Mouse (Mus musculus) CH12.LX (cell line): ENCODE measurements at regions not wholly inside any gene's neighbourhood (a gene's known extent, or its start where the extent isn't known, plus 50 kb on each side); places are given as distances from the start of the nearest gene placed in this dataset.
A peak's percentile ranks its signal among the peaks of the same experiment; 100 is the strongest.

Source experiments
- DNase-seq: peaks from one replicate; pipeline ENCODE4 v3.0.0-alpha.2; 2013; ENCODE audit errors: extremely low read depth
- H3K27ac ChIP-seq: 2 replicates; pipeline ENCODE4 v1.5.1; 2012; ENCODE audit warnings: low read depth, mild to moderate bottlenecking, control low read depth, moderate library complexity; ENCODE audit not compliant: insufficient read depth
- H3K27me3 ChIP-seq: replicated peaks from 2 replicates; pipeline ENCODE3; 2012; ENCODE audit warnings: inconsistent platforms
- H3K36me3 ChIP-seq, 2 experiments: replicated peaks in 1 of 2; 2 replicates each; pipeline versions ENCODE3 to v1.6.1; 2012; ENCODE audit warnings: inconsistent platforms in 1 of 2, low read length in 1 of 2, mild to moderate bottlenecking in 1 of 2, mixed read lengths in 1 of 2, moderate library complexity in 1 of 2; ENCODE audit not compliant: control insufficient read depth in 1 of 2, insufficient read depth in 1 of 2
- H3K4me1 ChIP-seq, 2 experiments: 2 replicates each; pipeline ENCODE4 v1.6.1; 2012; ENCODE audit warnings: inconsistent platforms in 1 of 2, moderate library complexity in 1 of 2; ENCODE audit not compliant: insufficient read depth in 2 of 2, control insufficient read depth in 1 of 2
- H3K4me2 ChIP-seq: 2 replicates; pipeline ENCODE4 v1.6.1; 2012; ENCODE audit warnings: low read depth, mild to moderate bottlenecking, control low read depth; ENCODE audit not compliant: poor library complexity, insufficient read depth, severe bottlenecking
- H3K4me3 ChIP-seq, 3 experiments: fragments of 150-350 bp in 1 of 3; sonication (generic) in 1 of 3; replicated peaks in 1 of 3; 2 replicates each; pipeline versions ENCODE3 to v1.5.1; 2011 to 2012; ENCODE audit warnings: low read depth in 2 of 3, low read length in 2 of 3, mild to moderate bottlenecking in 2 of 3, moderate library complexity in 2 of 3, control low read depth in 1 of 3, improper control_type of control experiment in 1 of 3, inconsistent platforms in 1 of 3, mixed read lengths in 1 of 3; ENCODE audit not compliant: poor library complexity in 1 of 3
- H3K79me2 ChIP-seq: replicated peaks from 2 replicates; pipeline ENCODE4 v1.6.1; 2012; ENCODE audit warnings: mild to moderate bottlenecking, moderate library complexity; ENCODE audit not compliant: control insufficient read depth, poor library complexity, insufficient read depth, severe bottlenecking; ENCODE audit errors: extremely low read depth
- H3K9ac ChIP-seq: 2 replicates; pipeline ENCODE4 v1.6.1; 2012; ENCODE audit warnings: low read depth, mild to moderate bottlenecking, control low read depth, moderate library complexity; ENCODE audit not compliant: insufficient read depth
- H3K9me3 ChIP-seq: replicated peaks from 2 replicates; pipeline ENCODE3; 2012; ENCODE audit warnings: low read length, inconsistent platforms, mixed read lengths
- CTCF ChIP-seq, 2 experiments: IDR thresholded peaks in 1 of 2; conservative IDR thresholded peaks in 1 of 2; 2 replicates each; pipeline ENCODE4 v1.5.1; 2011 to 2012; ENCODE audit warnings: low read depth in 2 of 2, low read length in 2 of 2, improper control_type of control experiment in 1 of 2, inconsistent platforms in 1 of 2, mild to moderate bottlenecking in 1 of 2, moderate library complexity in 1 of 2
- ELF1 ChIP-seq: IDR thresholded peaks from 2 replicates; pipeline ENCODE4 v1.6.1; 2014; ENCODE audit warnings: low read depth, mild to moderate bottlenecking, inconsistent platforms, low read length, improper control_type of control experiment
- ETS1 ChIP-seq: conservative IDR thresholded peaks from 2 replicates; pipeline ENCODE4 v1.6.1; 2012; ENCODE audit warnings: low read depth, mild to moderate bottlenecking, inconsistent platforms, low read length, improper control_type of control experiment, moderate library complexity
- GABPA ChIP-seq: IDR thresholded peaks from 2 replicates; pipeline ENCODE4 v1.6.1; 2012; ENCODE audit warnings: low read depth, low read length, improper control_type of control experiment, inconsistent platforms; ENCODE audit not compliant: insufficient replicate concordance
- HCFC1 ChIP-seq: IDR thresholded peaks from 2 replicates; pipeline ENCODE4 v1.6.1; 2012; ENCODE audit warnings: low read depth, mild to moderate bottlenecking, inconsistent platforms, low read length, improper control_type of control experiment
- JUND ChIP-seq: conservative IDR thresholded peaks from 2 replicates; pipeline ENCODE4 v1.6.1; 2011; ENCODE audit warnings: low read depth, low read length, improper control_type of control experiment
- KAT2A ChIP-seq: IDR thresholded peaks from 2 replicates; pipeline ENCODE4 v1.6.1; 2012; ENCODE audit warnings: low read length, improper control_type of control experiment, inconsistent platforms; ENCODE audit not compliant: insufficient replicate concordance
- MAX ChIP-seq: IDR thresholded peaks from 2 replicates; pipeline ENCODE4 v1.6.1; 2011; ENCODE audit warnings: low read length, improper control_type of control experiment
- MAZ ChIP-seq: IDR thresholded peaks from 2 replicates; pipeline ENCODE4 v1.6.1; 2012; ENCODE audit warnings: low read depth, mild to moderate bottlenecking, inconsistent platforms, low read length, improper control_type of control experiment, moderate library complexity
- MXI1 ChIP-seq: IDR thresholded peaks from 2 replicates; pipeline ENCODE4 v1.6.1; 2011; ENCODE audit warnings: mild to moderate bottlenecking, low read depth, low read length, improper control_type of control experiment
- MYC ChIP-seq: IDR thresholded peaks from 2 replicates; pipeline ENCODE4 v1.6.1; 2011; ENCODE audit warnings: low read depth, mild to moderate bottlenecking, improper control_type of control experiment, low read length
- PAX5 ChIP-seq: IDR thresholded peaks from 2 replicates; pipeline ENCODE4 v1.6.1; 2012; ENCODE audit warnings: low read length, inconsistent platforms, mixed read lengths
- POLR2A ChIP-seq: IDR thresholded peaks from 2 replicates; pipeline ENCODE4 v1.6.1; 2011; ENCODE audit warnings: low read depth, mild to moderate bottlenecking, improper control_type of control experiment, low read length
- RCOR1 ChIP-seq: conservative IDR thresholded peaks from 2 replicates; pipeline ENCODE4 v1.6.1; 2012; ENCODE audit warnings: low read depth, mild to moderate bottlenecking, inconsistent platforms, low read length, improper control_type of control experiment
- SIN3A ChIP-seq: IDR thresholded peaks from 2 replicates; pipeline ENCODE4 v1.6.1; 2012; ENCODE audit warnings: low read length, improper control_type of control experiment, inconsistent platforms
- SMC3 ChIP-seq: IDR thresholded peaks from 2 replicates; pipeline ENCODE4 v1.6.1; 2011; ENCODE audit warnings: low read depth, low read length, improper control_type of control experiment
- TCF12 ChIP-seq: IDR thresholded peaks from 2 replicates; pipeline ENCODE4 v1.6.1; 2014; ENCODE audit warnings: low read depth, mild to moderate bottlenecking, inconsistent platforms, low read length, improper control_type of control experiment
- UBTF ChIP-seq: IDR thresholded peaks from 2 replicates; pipeline ENCODE4 v1.6.1; 2012; ENCODE audit warnings: low read depth, mild to moderate bottlenecking, inconsistent platforms, low read length, improper control_type of control experiment, moderate library complexity
- USF1 ChIP-seq: IDR thresholded peaks from 2 replicates; pipeline ENCODE4 v1.6.1; 2014; ENCODE audit warnings: low read depth, mild to moderate bottlenecking, inconsistent platforms, low read length, improper control_type of control experiment
- USF2 ChIP-seq: conservative IDR thresholded peaks from 2 replicates; pipeline ENCODE4 v1.6.1; 2011; ENCODE audit warnings: low read depth, low read length, improper control_type of control experiment
- ZKSCAN1 ChIP-seq: IDR thresholded peaks from 2 replicates; pipeline ENCODE4 v1.6.1; 2012; ENCODE audit warnings: low read depth, inconsistent platforms, low read length, improper control_type of control experiment, borderline replicate concordance
- ZMIZ1 ChIP-seq: IDR thresholded peaks from 2 replicates; pipeline ENCODE4 v1.6.1; 2012; ENCODE audit warnings: low read depth, mild to moderate bottlenecking, inconsistent platforms, low read length, improper control_type of control experiment
- ZNF384 ChIP-seq: IDR thresholded peaks from 2 replicates; pipeline ENCODE4 v1.6.1; 2012; ENCODE audit warnings: low read depth, low read length, improper control_type of control experiment, inconsistent platforms
- dilution Hi-C: fragments of 300-500 bp; cut with MboI; formaldehyde crosslinking; loops from 2 replicates; pipeline ENCODE4 v1.14.3; 2020; ENCODE audit warnings: low sequenced_read_pairs; ENCODE audit not compliant: extremely low pct_unique_long_range_greater_than_20kb, extremely low pct_ligation_motif_present
- in situ Hi-C: fragments of 300-500 bp; cut with MboI; formaldehyde crosslinking; loops from 3 replicates; pipeline ENCODE4 v1.14.3; 2019; ENCODE audit warnings: low sequenced_read_pairs, low pct_ligation_motif_present, low pct_unique_long_range_greater_than_20kb, mixed read lengths

DNA sequence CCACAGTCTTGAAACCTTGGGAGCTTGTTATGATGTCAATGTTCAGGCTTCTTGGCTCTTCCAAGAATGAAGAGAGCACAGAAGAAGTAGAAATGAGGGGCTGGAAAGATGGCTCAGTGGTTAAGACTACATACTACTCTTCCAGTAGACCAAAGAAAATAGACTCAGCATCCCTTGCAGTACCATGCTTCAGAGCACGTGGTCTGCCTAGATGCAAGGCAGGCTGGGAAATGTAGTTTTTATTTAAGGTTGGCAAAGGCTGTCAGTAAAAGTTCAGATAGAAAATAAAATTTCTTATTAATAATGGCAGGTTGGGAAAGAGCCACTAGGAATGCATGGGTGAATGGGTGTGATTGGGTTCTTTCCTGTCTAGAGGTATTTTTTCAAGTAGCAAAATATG lies 267.8 kb downstream of the Rps24 start:
- H3K27ac ChIP-seq, result no peak overlapping the region
- no peaks in the 10 kb centered on the region for H3K9me3 ChIP-seq
- H3K4me1 ChIP-seq, result no peaks in the 10 kb centered on the region
- H3K79me2 ChIP-seq, result no peaks in the 10 kb centered on the region
- DNase-seq, result no peak
- H3K9ac ChIP-seq, result no peak overlapping the region
- dilution Hi-C loops (no loop called here), in situ Hi-C loops (no loop called here)
- H3K36me3 ChIP-seq, result no peaks in the 10 kb centered on the region
- H3K4me3 ChIP-seq, result no peak overlapping the region
- peak; percentile 74 for TF ChIP-seq HCFC1
- peak; percentile 61; the same call in 1 of the 2 replicates for TF ChIP-seq MAX
- TF ChIP-seq USF1, result peak; percentile 34; the same call in 1 of the 2 replicates
- TF ChIP-seq USF2, result peak; percentile 16; the same call in 1 of the 2 replicates
- TF ChIP-seq CTCF (conservative IDR thresholded peaks at IDR 0.05 in 1 of 2, IDR thresholded peaks at IDR 0.05 in 1 of 2; ENCODE audit: low read depth in 2 of 2, low read length in 2 of 2), result no peak
- TF ChIP-seq UBTF, result no peak
- H3K27me3 ChIP-seq, result peaks cover under 1% of the 10 kb centered on the region
- no peak overlapping the region for H3K4me2 ChIP-seq

DNA sequence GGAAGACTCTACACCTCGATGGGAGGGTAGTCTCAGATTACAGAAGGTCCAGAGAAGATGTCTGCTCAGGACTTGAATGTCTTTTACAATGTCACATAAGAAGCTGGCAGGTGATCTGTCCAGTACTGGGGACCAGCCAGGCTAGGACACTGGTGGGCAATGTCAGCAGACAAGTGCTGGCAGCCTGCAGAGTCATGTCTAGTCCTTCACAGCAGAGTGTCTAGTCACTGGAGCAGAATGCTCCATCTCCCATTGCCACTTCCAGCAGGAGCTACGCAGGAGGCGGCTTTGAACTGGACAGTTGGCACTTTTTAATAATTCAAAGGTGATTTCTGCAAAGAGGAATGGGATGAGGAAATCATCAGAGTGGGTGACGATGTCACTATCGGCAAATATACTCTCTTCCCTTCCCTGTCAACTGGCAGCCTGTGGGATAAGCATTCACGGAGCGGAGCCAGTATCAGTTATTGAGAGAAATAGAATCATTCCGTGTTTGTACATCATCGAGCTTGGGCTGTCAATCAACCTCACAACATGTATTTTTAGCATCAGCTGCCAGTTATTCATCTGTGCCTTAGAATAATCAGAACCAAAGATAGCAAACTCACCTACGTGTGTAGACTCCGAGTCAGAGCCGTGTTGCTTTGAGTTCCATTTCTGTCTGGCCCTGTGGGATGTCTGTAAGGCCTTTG lies 268.6 kb downstream of the Rps24 start:
- Histone ChIP-seq H3K36me3 (no peaks in the 10 kb centered on the region), H3K4me1 (no peaks in the 10 kb centered on the region), H3K79me2 (no peaks in the 10 kb centered on the region)
- TF ChIP-seq MAZ (no peak), MYC (no peak), SMC3 (no peak), POLR2A (no peak), ZMIZ1 (no peak), UBTF (no peak), ZKSCAN1 (no peak), ELF1 (no peak), RCOR1 (no peak), GABPA (no peak), USF2 (no peak), ETS1 (no peak), JUND (no peak), KAT2A (no peak), MXI1 (no peak), PAX5 (no peak), ZNF384 (no peak), TCF12 (no peak), SIN3A (no peak)
- TF ChIP-seq, all 38 proteins: peak for 0
- no peak overlapping the region for H3K27ac ChIP-seq
- H3K27me3 ChIP-seq, result peaks cover 2% of the 10 kb centered on the region
- H3K4me2 ChIP-seq, result no peak overlapping the region
- H3K9me3 ChIP-seq, result no peaks in the 10 kb centered on the region
- no peak overlapping the region for H3K4me3 ChIP-seq
- in situ Hi-C loops, result no loop called here
- no peak for DNase-seq
- H3K9ac ChIP-seq, result no peak overlapping the region
- dilution Hi-C loops, result no loop called here
